Mouse (Mus musculus) ES-E14 (cell line): ENCODE results near the gene Atp11c.

Source experiments
- CHD2 ChIP-seq: IDR thresholded peaks from 2 replicates; pipeline ENCODE4 v1.6.1; 2014; ENCODE audit warnings: mild to moderate bottlenecking, low read depth, low read length, inconsistent platforms
- ZNF384 ChIP-seq: IDR thresholded peaks from 2 replicates; pipeline ENCODE4 v1.6.1; 2012; ENCODE audit warnings: low read depth, low read length, inconsistent platforms

DNA sequence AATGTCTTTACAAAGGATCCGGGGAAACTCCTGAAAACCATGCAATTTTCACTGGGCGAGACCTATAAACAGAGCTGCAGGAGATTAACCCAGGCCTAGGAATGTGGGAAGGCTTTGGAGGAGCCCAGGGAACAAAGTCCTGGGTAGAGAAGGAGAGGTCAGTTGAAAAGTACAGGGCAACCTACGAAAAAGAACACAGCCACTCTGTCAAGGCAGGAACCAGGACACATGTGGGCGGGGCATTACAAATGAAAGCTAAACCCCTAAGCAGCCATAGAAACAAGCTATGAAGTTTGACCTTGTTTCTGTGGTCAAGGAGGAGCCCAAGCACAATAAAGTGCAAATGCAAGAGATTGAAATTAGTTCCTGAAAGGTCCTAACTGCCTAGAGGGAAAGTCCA is 186.8 kb downstream of the Atp11c start:
- no peak for TF ChIP-seq ZNF384
- no peak for TF ChIP-seq CHD2
